Mouse (Mus musculus): Measurements from ENCODE around the gene Hrct1.

GRCm38 (mm10) chr4:43694439-43695248 is 32.3 kb upstream of the Hrct1 start:
- TF ChIP-seq POLR2A (IDR thresholded peaks at IDR 0.05; ENCODE audit: low read depth, low read length) (no peak), CTCF (IDR thresholded peaks at IDR 0.05; ENCODE audit: borderline replicate concordance, insufficient read depth, low read length) (no peak)
